Mouse (Mus musculus) erythroblast, adult 5-6 weeks (primary cell): ENCODE data around the gene Mb21d2. TPM values are rescaled to one million over a fixed set of nuclear protein-coding genes. Genes with fewer than 3 reads are reported as not detected.

Experiments
- ATAC-seq: replicated peaks from 2 replicates; pipeline ENCODE4 v1.8.0; 2016; ENCODE audit warnings: moderate number of reproducible peaks, mild to moderate bottlenecking, moderate TSS enrichment, inconsistent platforms; ENCODE audit not compliant: poor library complexity, low FRiP score, severe bottlenecking
- total RNA-seq, 2 experiments: library from RNA; stranded (forward) in 1 of 2; stranded (reverse) in 1 of 2; fragments of 150-400 nt in 1 of 2; fragments of 200-764, 138-1000 nt in 1 of 2; gene quantifications; 2 replicates each; pipeline versions ENCODE4 v1.2.3 to v1.2.4; 2015 to 2017; ENCODE audit warnings: low replicate concordance in 2 of 2

Mb21d2 gene
- total RNA-seq (2015; ENCODE audit: low replicate concordance) (not detected in 2 replicates), total RNA-seq (2017; ENCODE audit: low replicate concordance) (not detected in 2 replicates)

- no peak for ATAC-seq
Observed at GRCm38 (mm10) chr16:28928815-28929685, at the start of gene Mb21d2. TSS of gene Mb21d2 (minus strand) at chr16:28929673.

GRCm38 (mm10) chr16:28966236-28966635, 36.8 kb upstream of the Mb21d2 start:
- ATAC-seq: no peak

GRCm38 (mm10) chr16:28964048-28964447, 34.6 kb upstream of the Mb21d2 start:
- no peak for ATAC-seq

GRCm38 (mm10) chr16:28962987-28963386, 33.5 kb upstream of the Mb21d2 start:
- ATAC-seq: no peak

GRCm38 (mm10) chr16:28949810-28950209, 20.3 kb upstream of the Mb21d2 start:
- no peak for ATAC-seq

GRCm38 (mm10) chr16:28943254-28943653, 13.8 kb upstream of the Mb21d2 start:
- ATAC-seq: no peak

GRCm38 (mm10) chr16:28936181-28936792, 6.8 kb upstream of the Mb21d2 start:
- no peak for ATAC-seq

GRCm38 (mm10) chr16:28935701-28936100, 6.2 kb upstream of the Mb21d2 start:
- no peak for ATAC-seq

- no peak for ATAC-seq
Observed at GRCm38 (mm10) chr16:28931213-28931612, 1.7 kb upstream of the Mb21d2 start.

- no peak for ATAC-seq
Observed at GRCm38 (mm10) chr16:28930426-28930825, 953 bp upstream of the Mb21d2 start.

GRCm38 (mm10) chr16:28929686-28930291, 316 bp upstream of the Mb21d2 start:
- no peak for ATAC-seq

- no peak for ATAC-seq
Observed at GRCm38 (mm10) chr16:28928466-28928814, 1.0 kb downstream of the Mb21d2 start.

GRCm38 (mm10) chr16:28927381-28927780, 2.1 kb downstream of the Mb21d2 start:
- no peak for ATAC-seq

- ATAC-seq: no peak
Observed at GRCm38 (mm10) chr16:28919320-28919885, 10.1 kb downstream of the Mb21d2 start.

- no peak for ATAC-seq
Observed at GRCm38 (mm10) chr16:28915362-28915761, 14.1 kb downstream of the Mb21d2 start.

GRCm38 (mm10) chr16:28914709-28915108, 14.8 kb downstream of the Mb21d2 start:
- ATAC-seq: no peak

GRCm38 (mm10) chr16:28911414-28912050, 17.9 kb downstream of the Mb21d2 start:
- ATAC-seq: no peak

- no peak for ATAC-seq
Observed at GRCm38 (mm10) chr16:28906370-28907275, 22.9 kb downstream of the Mb21d2 start.
